Mouse (Mus musculus) gastrocnemius, postnatal 25 days (tissue): Measurements from ENCODE around the gene Ofd1. TPM values are rescaled to one million over a fixed set of nuclear protein-coding genes. Genes with fewer than 3 reads are reported as not detected.

Experiments
- DNase-seq: peaks from one replicate; pipeline ENCODE4 v3.0.0; 2022
- total RNA-seq, 2 experiments: library from RNA; stranded (reverse); gene quantifications; 1 replicate in 1 of 2; 2 replicates in 1 of 2; pipeline ENCODE4 v1.2.3; 2021

Ofd1 gene
- total RNA-seq, 2 experiments from 2014 or later: 4.1 to 4.8 TPM

DNA sequence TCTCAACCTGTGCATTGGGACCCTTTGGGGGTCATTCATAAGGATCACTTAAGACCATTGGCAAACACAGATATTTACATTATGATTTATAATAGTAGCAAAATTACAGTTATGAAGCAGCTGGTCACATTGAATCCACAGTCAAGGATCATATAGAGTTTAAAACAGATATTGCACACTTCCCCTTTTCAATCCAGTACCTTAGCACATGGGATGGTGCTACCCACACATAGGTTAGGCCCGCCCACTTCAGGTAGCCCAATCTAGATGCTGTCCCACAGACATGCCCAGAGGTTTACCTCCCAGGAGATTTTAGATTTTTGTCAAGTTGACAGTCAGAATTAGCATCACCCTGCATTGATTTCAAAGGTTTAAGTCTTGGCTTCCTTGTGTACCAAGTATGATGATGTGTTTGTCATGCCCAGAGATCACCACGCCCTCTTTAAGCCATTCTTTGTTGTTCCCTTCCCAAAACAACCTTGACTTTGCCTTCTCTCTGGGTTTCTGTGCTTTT is 80.5 kb downstream of the Ofd1 start:
- no peak for DNase-seq

GRCm38 (mm10) chrX:166358955-166359354 is 81.5 kb downstream of the Ofd1 start:
- no peak for DNase-seq

GRCm38 (mm10) chrX:166356276-166356675 is 84.2 kb downstream of the Ofd1 start:
- DNase-seq: no peak

DNA sequence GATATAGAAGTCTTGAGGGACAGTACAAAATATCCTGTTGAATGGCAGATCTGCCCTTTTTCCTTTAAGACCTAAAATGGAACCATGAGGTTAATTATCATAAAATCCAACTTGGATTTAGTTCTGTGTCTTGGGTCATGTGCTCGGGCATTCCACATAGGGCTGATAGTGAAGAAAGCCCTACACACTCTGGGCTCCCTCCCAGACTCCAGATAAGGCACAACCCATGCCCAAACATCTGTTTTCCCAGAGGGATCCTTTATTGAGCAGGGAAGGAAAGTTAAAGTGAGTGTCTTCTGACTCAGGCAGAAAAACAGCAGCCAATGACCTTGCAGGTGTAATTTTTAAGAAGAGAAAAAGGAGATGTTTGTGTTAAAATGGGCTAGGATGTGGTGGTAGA is 85.6 kb downstream of the Ofd1 start:
- DNase-seq: no peak

DNA sequence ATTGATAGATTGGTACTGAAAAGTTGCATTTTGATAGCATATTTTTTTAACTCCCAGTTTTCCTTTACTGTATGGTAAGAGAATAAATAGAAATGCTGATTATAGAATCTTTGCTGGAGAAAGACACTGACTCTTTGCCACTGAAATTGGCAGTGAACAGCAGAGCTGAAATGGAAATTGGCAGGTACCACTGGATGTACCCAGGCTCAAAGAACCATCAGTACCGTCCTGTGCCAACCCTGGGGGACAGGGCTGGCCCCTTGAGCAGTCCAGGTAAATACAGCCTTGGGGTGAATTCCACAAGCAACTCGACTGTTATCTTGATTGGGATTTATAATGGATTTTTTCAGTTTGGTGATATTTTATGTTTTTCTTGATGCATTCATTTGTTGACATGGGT is 87.1 kb downstream of the Ofd1 start:
- no peak for DNase-seq

- DNase-seq: peak; percentile 12
Observed at GRCm38 (mm10) chrX:166351790-166352189, 88.7 kb downstream of the Ofd1 start.

DNA sequence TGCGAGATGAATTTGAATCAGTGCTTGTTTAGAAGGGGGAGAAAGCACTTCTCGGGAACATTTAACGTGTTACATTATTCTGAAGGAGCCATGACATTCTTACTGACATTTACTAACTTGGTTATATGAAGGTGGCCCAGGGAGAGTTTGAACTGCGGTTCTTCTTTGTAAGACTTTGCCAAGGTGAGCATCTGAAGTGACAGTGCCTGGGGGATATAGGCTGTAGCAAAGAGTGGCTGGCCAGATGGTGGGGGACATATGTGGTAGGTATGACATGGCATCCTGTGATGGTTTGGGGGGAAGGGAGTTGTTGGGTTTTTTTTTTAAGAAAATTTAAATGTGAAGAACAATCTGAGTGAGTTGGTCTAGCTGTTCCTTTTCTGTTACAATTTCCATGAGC is 91.9 kb downstream of the Ofd1 start:
- no peak for DNase-seq

DNA sequence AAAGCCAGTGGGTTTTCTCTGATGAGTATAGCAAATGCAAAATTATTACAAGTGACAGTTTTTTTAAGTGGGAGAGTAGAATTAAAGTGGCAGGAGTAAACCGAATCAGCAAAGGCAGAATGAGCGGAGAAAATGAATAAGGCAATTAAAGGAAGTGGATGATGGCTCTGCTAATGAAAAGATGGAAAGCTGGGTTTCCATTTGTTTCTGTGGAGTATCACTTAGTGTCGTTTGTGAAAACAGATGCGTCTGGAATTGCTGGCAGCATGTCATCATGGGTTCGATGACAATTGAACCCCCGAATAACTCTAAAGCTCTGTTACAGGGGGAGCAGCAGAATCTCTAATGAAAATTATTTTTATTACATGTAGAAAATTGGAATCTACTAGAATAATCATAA is 92.4 kb downstream of the Ofd1 start:
- DNase-seq: no peak

DNA sequence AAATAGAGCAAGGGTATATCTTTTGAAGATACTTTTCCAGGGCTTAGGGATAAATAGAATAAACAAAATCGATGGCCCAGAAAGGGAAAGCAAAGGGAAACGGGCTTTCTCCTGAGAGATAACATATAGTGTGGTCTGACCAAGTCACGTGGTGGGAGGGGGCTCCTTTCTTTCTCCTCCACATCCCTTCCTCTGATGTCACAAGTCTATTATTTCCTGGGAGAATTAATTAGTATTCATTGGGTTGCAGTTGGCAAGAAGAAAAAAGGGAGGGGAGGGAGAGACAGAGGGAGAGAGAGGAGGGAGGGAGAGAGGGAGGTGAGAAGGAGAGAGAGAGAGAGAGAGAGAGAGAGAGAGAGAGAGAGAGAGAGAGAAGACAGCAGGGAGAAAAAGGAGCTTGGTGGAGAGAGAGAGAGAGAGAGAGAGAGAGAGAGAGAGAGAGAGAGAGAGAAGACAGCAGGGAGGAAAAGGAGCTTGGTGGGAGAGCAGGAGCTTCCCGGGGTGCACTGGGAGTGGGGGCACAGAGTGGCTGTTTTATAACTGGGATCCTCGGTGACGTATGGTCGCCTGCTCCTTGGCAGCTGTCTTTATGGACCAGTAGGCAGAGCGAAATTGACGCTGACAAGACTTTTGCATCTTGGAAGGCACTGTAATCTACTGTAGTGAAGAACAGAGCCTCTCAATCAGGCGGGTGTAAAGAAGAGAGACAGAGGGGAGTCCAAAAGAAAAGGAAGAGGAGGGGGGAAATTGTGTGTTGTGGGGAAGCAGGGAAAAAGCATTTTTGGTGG is 96.1 kb downstream of the Ofd1 start:
- DNase-seq: no peak

- no peak for DNase-seq
Observed at GRCm38 (mm10) chrX:166341795-166342194, 98.7 kb downstream of the Ofd1 start.

Other genes with a start within 250 kb of the Ofd1 start
- 1 to 10 TPM; 5.1 to 5.9 TPM for gene Gpm6b, start 201.8 kb downstream of the Ofd1 start, total RNA-seq
- 10 to 100 TPM; 13.7 to 18.0 TPM for gene Trappc2, start 130 bp downstream of the Ofd1 start, total RNA-seq
- gene Rab9, start 39.2 kb upstream of the Ofd1 start, total RNA-seq: 10 to 100 TPM; 14.3 to 14.6 TPM
- gene Tceanc, start 77.9 kb upstream of the Ofd1 start, total RNA-seq: 1 to 10 TPM; 1.7 to 2.0 TPM
- gene Egfl6, start 145.0 kb upstream of the Ofd1 start, total RNA-seq: 1 to 10 TPM in 1 of 2 experiments, under 1 TPM in 1; 0.51 to 1.2 TPM